Mouse (Mus musculus) heart, embryonic 11.5 days (tissue): Measurements from ENCODE around the gene Arrdc1. TPM values are rescaled to one million over a fixed set of nuclear protein-coding genes. Genes with fewer than 3 reads are reported as not detected.

Experiments
- ATAC-seq: fragments of 200-750 bp; cut with Nextera tagmentation; replicated peaks from 2 replicates; pipeline ENCODE4 v1.8.0; 2017; ENCODE audit warnings: moderate library complexity; ENCODE audit not compliant: insufficient number of reproducible peaks, low FRiP score, low TSS enrichment
- H3K27ac ChIP-seq: fragments of 300-500 bp; sonication (generic); 2 replicates; pipeline ENCODE4 v1.5.1; 2014; ENCODE audit warnings: mild to moderate bottlenecking, low read depth, low read length
- H3K27me3 ChIP-seq: fragments of 300-500 bp; sonication (generic); 2 replicates; pipeline ENCODE4 v1.6.1; 2014; ENCODE audit warnings: mild to moderate bottlenecking, low read length, mixed read lengths; ENCODE audit not compliant: control insufficient read depth, insufficient read depth
- H3K36me3 ChIP-seq: fragments of 300-500 bp; sonication (generic); 2 replicates; pipeline ENCODE4 v1.6.1; 2014; ENCODE audit warnings: mild to moderate bottlenecking, low read length, moderate library complexity, mixed read lengths; ENCODE audit not compliant: control insufficient read depth, insufficient read depth
- H3K4me1 ChIP-seq: fragments of 300-500 bp; sonication (generic); 2 replicates; pipeline ENCODE4 v1.6.1; 2014; ENCODE audit warnings: low read length; ENCODE audit not compliant: control insufficient read depth, insufficient read depth
- H3K4me2 ChIP-seq: fragments of 300-500 bp; sonication (generic); 2 replicates; pipeline ENCODE4 v1.6.1; 2014; ENCODE audit warnings: mild to moderate bottlenecking, moderate library complexity
- H3K4me3 ChIP-seq: fragments of 300-500 bp; sonication (generic); 2 replicates; pipeline ENCODE4 v1.5.1; 2014; ENCODE audit warnings: low read depth, low read length
- H3K9ac ChIP-seq: fragments of 300-500 bp; sonication (generic); 2 replicates; pipeline ENCODE4 v1.6.1; 2014; ENCODE audit warnings: mild to moderate bottlenecking, low read depth, low read length, moderate library complexity
- H3K9me3 ChIP-seq: fragments of 300-500 bp; sonication (generic); replicated peaks from 2 replicates; pipeline ENCODE4 v1.6.1; 2016; ENCODE audit warnings: low read length; ENCODE audit not compliant: control insufficient read depth
- WGBS: fragments of 180-500 bp; shearing (Covaris S2); extraction: QIAGEN DNeasy Blood & Tissue Kit; methylation state at CpG from one replicate; pipeline ENCODE4 v1.1.7; 2014; ENCODE audit not compliant: insufficient replicate concordance; 5-methylcytosine and 5-hydroxymethylcytosine counted together
- microRNA-seq: library from miRNA; unstranded; fragments of <30 nt; microRNA quantifications from one replicate; pipeline ENCODE4, GENCODE M21; 2016; ENCODE audit warnings: borderline number of aligned reads
- polyA plus RNA-seq: library from polyadenylated mRNA; unstranded; fragments of >200 nt; fragmentation: Nextera tagmentation; extraction: Ambion mirVana; gene quantifications from 2 replicates; pipeline ENCODE4 v1.2.1, GENCODE M21; 2014

The Arrdc1 gene
- polyA plus RNA-seq, 1 experiment from 2014 or later = 10.3 TPM

- H3K4me3 ChIP-seq = no peak overlapping the region
- H3K9ac ChIP-seq = no peak overlapping the region
- no peak for ATAC-seq
- H3K9me3 ChIP-seq = no peaks in the 10 kb centered on the region
- H3K4me1 ChIP-seq = 0 out of 2 replicates have a peak, but pooled peaks cover 6% of the 10 kb centered on the region
- no peak overlapping the region for H3K27ac ChIP-seq
- H3K27me3 ChIP-seq = no peaks in the 10 kb centered on the region
- no peaks in the 10 kb centered on the region for H3K36me3 ChIP-seq
- 73% methylated on average over 4 of the region's 4 CpGs for WGBS
- H3K4me2 ChIP-seq = no peak overlapping the region
Observed at GRCm38 (mm10) chr2:24896761-24897160, 38.3 kb downstream of the Arrdc1 start.

- 0 out of 2 replicates have a peak, but pooled peaks cover 2% of the 10 kb centered on the region for H3K4me1 ChIP-seq
- WGBS = 100% methylated on average over 1 of the region's 1 CpGs
- H3K9ac ChIP-seq = no peak overlapping the region
- ATAC-seq = no peak
- no peak overlapping the region for H3K4me3 ChIP-seq
- no peaks in the 10 kb centered on the region for H3K9me3 ChIP-seq
- H3K36me3 ChIP-seq = no peaks in the 10 kb centered on the region
- H3K4me2 ChIP-seq = no peak overlapping the region
- H3K27me3 ChIP-seq = no peaks in the 10 kb centered on the region
- no peak overlapping the region for H3K27ac ChIP-seq
Observed at GRCm38 (mm10) chr2:24894211-24894610, 40.8 kb downstream of the Arrdc1 start.

- H3K9ac ChIP-seq = no peak overlapping the region
- WGBS = 87% methylated on average over 5 of the region's 5 CpGs
- H3K36me3 ChIP-seq = no peaks in the 10 kb centered on the region
- no peak for ATAC-seq
- no peak overlapping the region for H3K4me2 ChIP-seq
- 0 out of 2 replicates have a peak, but pooled peaks cover 2% of the 10 kb centered on the region for H3K4me1 ChIP-seq
- H3K27ac ChIP-seq = no peak overlapping the region
- H3K27me3 ChIP-seq = no peaks in the 10 kb centered on the region
- H3K4me3 ChIP-seq = no peak overlapping the region
- H3K9me3 ChIP-seq = no peaks in the 10 kb centered on the region
Observed at GRCm38 (mm10) chr2:24892318-24892717, 42.7 kb downstream of the Arrdc1 start.

- no peak overlapping the region for H3K4me2 ChIP-seq
- no peak overlapping the region for H3K9ac ChIP-seq
- no peaks in the 10 kb centered on the region for H3K36me3 ChIP-seq
- H3K27ac ChIP-seq = no peak overlapping the region
- no peak overlapping the region for H3K4me3 ChIP-seq
- H3K9me3 ChIP-seq = no peaks in the 10 kb centered on the region
- no peaks in the 10 kb centered on the region for H3K27me3 ChIP-seq
- WGBS = 64% methylated on average over 6 of the region's 6 CpGs
- ATAC-seq = no peak
- 0 out of 2 replicates have a peak, but pooled peaks cover 2% of the 10 kb centered on the region for H3K4me1 ChIP-seq
Observed at GRCm38 (mm10) chr2:24890541-24891447, 44.3 kb downstream of the Arrdc1 start.

GRCm38 (mm10) chr2:24888895-24889294 lies 46.2 kb downstream of the Arrdc1 start:
- 86% methylated on average over 5 of the region's 5 CpGs for WGBS
- H3K27ac ChIP-seq = no peak overlapping the region
- H3K9ac ChIP-seq = no peak overlapping the region
- no peaks in the 10 kb centered on the region for H3K9me3 ChIP-seq
- no peak for ATAC-seq
- H3K36me3 ChIP-seq = peaks cover 8% of the 10 kb centered on the region
- no peak overlapping the region for H3K4me3 ChIP-seq
- no peak overlapping the region for H3K4me2 ChIP-seq
- H3K27me3 ChIP-seq = no peaks in the 10 kb centered on the region
- H3K4me1 ChIP-seq = 0 out of 2 replicates have a peak, but pooled peaks cover 2% of the 10 kb centered on the region

- no peak for ATAC-seq
- H3K9me3 ChIP-seq = no peaks in the 10 kb centered on the region
- WGBS = 92% methylated on average over 2 of the region's 2 CpGs
- peaks cover 27% of the 10 kb centered on the region for H3K36me3 ChIP-seq
- no peak overlapping the region for H3K9ac ChIP-seq
- no peaks in the 10 kb centered on the region for H3K27me3 ChIP-seq
- H3K4me1 ChIP-seq = no peaks in the 10 kb centered on the region
- H3K4me2 ChIP-seq = no peak overlapping the region
- no peak overlapping the region for H3K4me3 ChIP-seq
- no peak overlapping the region for H3K27ac ChIP-seq
Observed at GRCm38 (mm10) chr2:24880686-24881085, 54.4 kb downstream of the Arrdc1 start.

Small RNAs within 50 kb of the gene (microRNA-seq; reads per million reads assigned to microRNA genes)
- not detected for gene Gm22875

Other genes starting within 250 kb of the Arrdc1 start
- 0.23 and 0.32 TPM in 2 replicates for gene Cacna1b, start 172.1 kb downstream of the Arrdc1 start, polyA plus RNA-seq
- 51.2 and 53.8 TPM in 2 replicates for gene Ehmt1, start 15.6 kb downstream of the Arrdc1 start, polyA plus RNA-seq
- 12.5 and 19.7 TPM in 2 replicates for gene Zmynd19, start 14.5 kb upstream of the Arrdc1 start, polyA plus RNA-seq
- gene Dph7, start 27.1 kb upstream of the Arrdc1 start, polyA plus RNA-seq = 17.2 and 22.0 TPM in 2 replicates
- 123 and 137 TPM in 2 replicates for gene Mrpl41, start 39.8 kb upstream of the Arrdc1 start, polyA plus RNA-seq
- gene Pnpla7, start 40.8 kb upstream of the Arrdc1 start, polyA plus RNA-seq = 6.9 and 8.1 TPM in 2 replicates
- gene Nsmf, start 119.1 kb upstream of the Arrdc1 start, polyA plus RNA-seq = 32.9 and 37.7 TPM in 2 replicates
- not detected in 2 replicates for gene Entpd8, start 145.1 kb upstream of the Arrdc1 start, polyA plus RNA-seq
- gene Noxa1, start 159.9 kb upstream of the Arrdc1 start, polyA plus RNA-seq = 0.10 TPM in 1 of 2 replicates, not detected in the other
- 4.5 and 4.8 TPM in 2 replicates for gene Nrarp, start 245.5 kb upstream of the Arrdc1 start, polyA plus RNA-seq